Mouse (Mus musculus): ENCODE results near the gene Fgf23.

The Fgf23 gene

DNA sequence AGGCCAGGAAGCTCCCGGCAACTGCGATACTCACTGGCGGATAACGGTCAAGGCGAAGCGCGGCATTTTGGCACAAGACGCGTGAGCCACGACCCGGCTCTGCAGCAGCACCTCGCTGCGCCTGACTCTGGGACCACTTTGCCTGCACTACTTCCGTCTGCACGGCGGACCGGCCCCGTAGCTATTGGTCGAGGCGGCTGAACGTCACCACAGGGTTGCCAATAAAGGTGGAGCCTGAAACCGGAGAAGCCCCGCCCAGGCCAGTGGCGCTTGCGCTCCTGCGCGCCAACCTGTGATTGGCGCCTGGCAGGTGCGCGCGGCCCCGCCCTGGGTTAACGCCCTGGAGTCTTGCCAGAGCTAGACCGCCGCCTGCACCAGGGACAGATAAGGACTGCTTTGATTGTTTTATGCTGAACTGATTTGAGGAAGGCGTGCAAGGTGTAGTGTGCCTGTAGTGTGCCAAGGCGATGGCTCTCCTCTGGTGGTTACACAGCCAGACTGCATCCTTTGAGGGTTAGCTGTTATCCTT lies 36.8 kb downstream of the Fgf23 start, which contains the start of gene Tigar:
Gene Tigar, minus strand, starts transcription at position 156 of the 529 bp plus-strand sequence.
- peak; percentile 60 for DNase-seq (ENCODE audit: extremely low spot score, low read depth, low spot score)

DNA sequence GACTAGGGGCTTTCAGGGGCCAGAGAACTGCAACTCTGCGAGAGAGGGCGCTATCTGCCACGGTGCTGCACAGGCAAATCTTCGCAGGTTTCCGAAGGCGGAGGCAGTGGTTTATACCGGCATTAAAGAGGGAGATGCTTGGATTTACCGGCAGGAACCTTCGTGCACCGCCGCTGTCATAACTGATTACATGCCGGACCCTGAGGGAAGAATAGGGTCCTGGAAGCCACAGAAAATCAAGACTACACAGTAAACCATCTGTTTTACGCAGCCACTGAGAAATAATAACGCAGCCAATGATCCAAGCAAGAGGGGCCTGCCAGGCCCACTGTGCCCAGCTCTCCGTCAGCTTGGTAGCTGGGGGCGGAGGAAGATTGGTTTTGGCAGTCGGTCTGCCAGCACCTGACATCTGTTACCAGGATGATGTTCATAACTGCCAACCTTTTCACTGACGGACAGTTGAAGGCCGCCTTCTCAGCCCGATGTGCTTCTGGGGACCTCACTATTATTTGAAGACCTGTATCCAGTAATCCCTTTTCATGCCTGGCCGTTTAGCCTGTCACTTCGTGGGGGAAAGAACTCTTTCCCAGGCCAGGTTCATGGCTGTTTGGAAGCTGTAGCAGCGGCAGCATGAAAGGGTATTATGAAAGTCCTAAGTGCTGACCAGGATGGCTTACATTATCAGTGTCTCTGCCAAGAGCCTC lies 42.2 kb downstream of the Fgf23 start:
- no peak for DNase-seq (ENCODE audit: extremely low spot score, low read depth, low spot score)

DNA sequence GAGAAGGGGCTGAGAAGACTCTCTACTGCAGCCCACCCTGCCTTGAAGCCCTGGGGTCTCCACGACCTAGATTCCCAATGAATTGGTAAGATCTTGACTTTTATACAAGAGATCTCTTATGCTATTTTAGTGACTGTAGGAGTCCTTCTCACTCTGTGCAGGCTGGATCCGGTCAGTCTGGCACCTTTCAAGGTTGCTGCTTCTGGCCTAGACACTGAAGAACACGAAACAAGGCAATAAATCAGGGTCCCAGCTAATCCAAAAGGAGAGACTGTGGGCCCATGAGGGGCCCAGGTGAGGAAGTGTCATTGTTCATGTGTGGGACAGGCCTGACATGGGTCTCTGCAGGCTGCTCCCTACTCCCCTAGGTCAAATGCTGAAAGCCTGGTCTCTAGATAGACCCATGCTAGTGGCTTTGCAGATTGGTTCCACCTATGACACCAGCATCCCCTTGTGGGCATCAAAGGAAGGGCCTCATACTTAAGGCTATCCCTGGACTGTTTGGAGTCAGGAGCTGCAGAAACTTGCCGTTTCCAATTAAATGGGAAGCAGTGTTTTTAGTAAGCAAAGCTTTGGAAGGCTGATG lies 49.6 kb downstream of the Fgf23 start:
- DNase-seq (ENCODE audit: extremely low spot score, low read depth, low spot score): no peak

DNA sequence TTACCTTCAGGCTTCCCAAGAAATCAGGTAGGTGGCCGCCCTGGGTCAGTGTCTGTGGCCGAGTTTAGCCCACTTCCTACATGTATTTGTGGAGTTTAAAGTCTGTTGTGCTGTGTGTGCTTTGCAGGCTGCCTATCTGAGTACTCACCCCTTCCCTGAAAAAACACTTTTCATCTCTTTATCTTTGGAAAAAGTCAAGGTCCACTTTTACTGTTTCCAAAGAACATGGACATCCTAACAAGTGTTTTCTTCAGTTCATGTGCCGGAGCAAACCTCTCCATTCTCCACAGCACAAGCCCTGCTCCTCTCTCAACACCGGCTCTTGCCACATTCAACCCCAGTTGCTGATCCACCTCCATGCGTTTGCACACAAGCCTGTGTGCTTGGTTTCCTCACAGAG lies 50.3 kb downstream of the Fgf23 start:
- DNase-seq (ENCODE audit: extremely low spot score, low read depth, low spot score): no peak

DNA sequence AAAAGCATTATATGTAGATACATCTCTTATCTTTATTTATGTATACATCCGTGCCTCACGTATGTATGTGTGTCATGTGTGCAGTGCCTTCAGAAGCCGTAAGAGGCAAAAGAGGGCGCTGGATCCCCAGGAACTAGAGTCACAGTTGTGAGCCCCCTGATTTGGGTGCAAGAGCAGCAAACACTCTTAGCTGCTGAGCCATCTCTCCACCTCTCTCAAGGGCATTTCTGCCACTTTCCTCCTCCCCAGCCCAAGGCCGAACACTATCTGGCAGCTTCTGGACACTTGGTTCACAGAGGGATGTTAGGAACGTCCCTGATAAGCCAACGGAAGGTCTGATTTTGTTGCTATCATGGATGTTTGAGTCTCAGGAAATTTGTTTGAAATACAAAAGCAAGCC lies 50.8 kb downstream of the Fgf23 start:
- no peak for DNase-seq (ENCODE audit: extremely low spot score, low read depth, low spot score)

DNA sequence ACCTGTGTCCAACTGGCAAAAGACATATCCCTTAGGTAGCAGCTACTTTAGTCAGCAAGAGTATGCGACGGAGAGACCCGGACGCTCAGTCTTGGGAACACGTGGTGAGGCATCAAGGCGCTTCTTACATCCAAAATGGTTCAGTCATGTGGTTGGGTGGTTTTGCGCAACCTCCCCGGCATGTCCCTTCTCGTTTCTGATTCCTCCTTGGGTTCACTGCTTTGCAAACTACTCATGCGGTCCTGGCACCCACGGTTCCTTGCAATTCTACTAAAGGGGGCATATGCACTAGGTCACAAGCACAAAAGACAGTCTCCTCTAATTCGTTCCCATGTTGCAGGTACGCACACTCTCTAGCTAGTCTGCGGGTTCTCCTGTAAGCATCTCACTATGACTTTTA lies 57.0 kb downstream of the Fgf23 start:
- DNase-seq (ENCODE audit: extremely low spot score, low read depth, low spot score): no peak

DNA sequence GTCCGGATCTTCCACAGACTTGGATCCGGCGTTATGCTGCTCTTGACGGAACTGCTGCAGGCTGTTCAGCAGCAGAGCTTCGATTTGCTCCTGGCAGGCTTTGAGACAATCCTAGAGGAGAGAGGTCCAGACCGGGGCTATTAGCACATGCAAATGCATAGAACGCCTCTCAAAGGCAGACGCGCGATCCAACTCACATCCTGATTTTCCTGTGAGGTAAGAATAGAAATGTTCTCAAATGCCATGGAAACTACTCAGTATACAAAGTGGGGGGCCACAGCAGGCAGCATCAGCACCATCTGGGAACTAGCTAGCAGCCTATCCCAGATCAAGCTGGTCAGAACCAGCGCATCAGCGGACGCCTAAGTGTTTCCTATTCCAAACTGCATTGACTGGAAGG lies 57.7 kb downstream of the Fgf23 start:
- no peak for DNase-seq (ENCODE audit: extremely low spot score, low read depth, low spot score)

Data from hindlimb bud, embryonic 11.5 days (tissue).